14 mouse cellular contexts compared by ENCODE assay signal in the genomic region with DNA sequence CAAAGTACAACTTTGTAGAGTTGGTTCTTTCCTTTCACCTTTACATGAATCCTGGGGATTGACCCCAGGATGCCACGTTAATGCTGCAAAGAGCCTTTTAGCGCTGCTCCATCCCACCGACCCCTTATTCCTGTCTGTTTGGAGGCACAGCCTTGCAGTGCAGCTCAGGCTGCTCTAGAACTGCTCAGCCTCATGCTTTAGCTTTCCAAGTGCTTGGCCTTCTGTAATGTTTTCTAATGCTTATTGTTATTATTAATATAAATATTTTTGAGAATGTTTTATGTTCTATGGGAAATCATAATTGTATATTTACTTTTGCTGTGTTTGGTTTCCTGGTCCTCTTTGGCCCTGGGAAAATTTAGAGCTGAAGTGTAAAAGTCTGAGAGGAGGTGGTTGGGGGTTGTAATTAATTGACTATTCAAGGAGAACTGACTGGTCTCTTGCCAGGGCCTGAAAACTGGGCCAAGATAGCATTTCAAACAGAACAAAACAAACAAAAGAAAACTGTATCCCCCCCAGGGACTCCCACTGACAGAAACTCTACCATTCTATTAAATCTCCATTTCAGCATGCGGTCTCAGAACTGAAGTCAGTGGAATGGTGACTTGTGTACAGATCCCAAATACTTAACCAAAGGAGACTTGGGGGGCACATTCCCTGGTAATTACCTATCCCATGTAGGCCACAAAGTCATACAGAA.
DNase-seq lines count a peak whose midpoint lies in the region; ATAC-seq and TF ChIP-seq lines count a peak whose summit lies in the region.
"Had no signal": no experiment of that assay in that cellular context is flagged by ENCODE, and none has a peak within 500 bp of the region (broad histone marks: within the 10 kb centered on the region; RNA-seq: fewer than 3 reads in every experiment).

No protein-coding gene starts in this region.

- H3K36me3 ChIP-seq in kidney, embryonic 16.5 days (ENCODE audit: insufficient read depth, low read length), result no peaks in the 10 kb centered on the region
- no peaks in the 10 kb centered on the region for H3K36me3 ChIP-seq in kidney, embryonic 14.5 days (ENCODE audit: control insufficient read depth, insufficient read depth, low read length)
- no peaks in the 10 kb centered on the region for H3K36me3 ChIP-seq in midbrain, embryonic 16.5 days (ENCODE audit: control insufficient read depth, insufficient read depth, low read length)
- H3K36me3 ChIP-seq in midbrain, embryonic 10.5 days, result no peaks in the 10 kb centered on the region
- H3K36me3 ChIP-seq in midbrain, postnatal 0 days (ENCODE audit: insufficient read depth, low read length), result no peaks in the 10 kb centered on the region
- H3K36me3 ChIP-seq: liver, embryonic 15.5 days had no signal

- H3K9ac ChIP-seq in kidney, embryonic 16.5 days (replicated peaks; ENCODE audit: low read length), result no peak overlapping the region
- H3K9ac ChIP-seq in kidney, embryonic 14.5 days (ENCODE audit: low read depth, low read length), result no peak overlapping the region; the same call in 1 of the 2 replicates
- no peak overlapping the region for H3K9ac ChIP-seq in midbrain, embryonic 16.5 days (ENCODE audit: low read depth, low read length)
- H3K9ac ChIP-seq in midbrain, postnatal 0 days (replicated peaks; ENCODE audit: low read length, poor library complexity, severe bottlenecking), result no peak overlapping the region
- H3K9ac ChIP-seq: liver, embryonic 15.5 days had no signal

- WGBS in kidney, embryonic 16.5 days, result 57% methylated on average over 4 of the region's 4 CpGs
- WGBS in kidney, embryonic 14.5 days, result 63% methylated on average over 4 of the region's 4 CpGs
- 57% methylated on average over 4 of the region's 4 CpGs for WGBS in midbrain, embryonic 16.5 days
- WGBS in midbrain, embryonic 10.5 days, result 66% methylated on average over 4 of the region's 4 CpGs
- 58% methylated on average over 4 of the region's 4 CpGs for WGBS in midbrain, postnatal 0 days

- TF ChIP-seq CTCF in midbrain, postnatal 0 days (IDR thresholded peaks at IDR 0.05), result no peak

- no peaks in the 10 kb centered on the region for H3K9me3 ChIP-seq in kidney, embryonic 16.5 days (ENCODE audit: low read length)
- no peaks in the 10 kb centered on the region for H3K9me3 ChIP-seq in kidney, embryonic 14.5 days (ENCODE audit: control insufficient read depth, low read length)
- no peaks in the 10 kb centered on the region for H3K9me3 ChIP-seq in midbrain, embryonic 16.5 days (replicated peaks; ENCODE audit: control insufficient read depth, low read length, poor library complexity, severe bottlenecking)
- no peaks in the 10 kb centered on the region for H3K9me3 ChIP-seq in midbrain, embryonic 10.5 days (replicated peaks)
- no peaks in the 10 kb centered on the region for H3K9me3 ChIP-seq in midbrain, postnatal 0 days (ENCODE audit: low read length)
- H3K9me3 ChIP-seq: liver, embryonic 15.5 days had no signal

- peak; percentile 13 to 44 for DNase-seq in cerebellum, postnatal 10 days
- DNase-seq in cerebellum, adult 18-20 months, result no peak
- no peak for DNase-seq in midbrain, embryonic 10.5 days (ENCODE audit: low spot score)
- DNase-seq in midbrain, postnatal 0 days (ENCODE audit: low spot score), result peak; percentile 75
- DNase-seq in testis, postnatal 10 days (ENCODE audit: low spot score), result no peak
- DNase-seq: adrenal gland, adult 2 months; heart, adult 2 months; retina, postnatal 1 day; thymus, adult 18-20 months had no signal

- no peaks in the 10 kb centered on the region for H3K27me3 ChIP-seq in kidney, embryonic 16.5 days (ENCODE audit: insufficient read depth, low read length)
- no peaks in the 10 kb centered on the region for H3K27me3 ChIP-seq in kidney, embryonic 14.5 days (ENCODE audit: control insufficient read depth, insufficient read depth, low read length)
- H3K27me3 ChIP-seq in midbrain, embryonic 16.5 days (ENCODE audit: control insufficient read depth, insufficient read depth, low read depth, low read length), result no peaks in the 10 kb centered on the region
- no peaks in the 10 kb centered on the region for H3K27me3 ChIP-seq in midbrain, embryonic 10.5 days (ENCODE audit: low read depth, poor library complexity, severe bottlenecking)
- no peaks in the 10 kb centered on the region for H3K27me3 ChIP-seq in midbrain, postnatal 0 days (ENCODE audit: insufficient read depth, low read length)
- H3K27me3 ChIP-seq: liver, embryonic 15.5 days had no signal

- no peak overlapping the region for H3K4me2 ChIP-seq in kidney, embryonic 16.5 days (replicated peaks; ENCODE audit: low read depth, low read length)
- H3K4me2 ChIP-seq in kidney, embryonic 14.5 days (replicated peaks; ENCODE audit: low read depth, low read length), result no peak overlapping the region
- H3K4me2 ChIP-seq in midbrain, embryonic 16.5 days (ENCODE audit: low read length), result no peak overlapping the region
- no peak overlapping the region for H3K4me2 ChIP-seq in midbrain, postnatal 0 days (ENCODE audit: low read depth, low read length, poor library complexity, severe bottlenecking)
- H3K4me2 ChIP-seq: liver, embryonic 15.5 days had no signal

- H3K27ac ChIP-seq in kidney, embryonic 16.5 days (ENCODE audit: low read length), result no peak overlapping the region
- no peak overlapping the region for H3K27ac ChIP-seq in kidney, embryonic 14.5 days (ENCODE audit: low read depth, low read length)
- H3K27ac ChIP-seq in midbrain, embryonic 16.5 days (ENCODE audit: low read length), result no peak overlapping the region
- no peak overlapping the region for H3K27ac ChIP-seq in midbrain, embryonic 10.5 days (replicated peaks)
- H3K27ac ChIP-seq in midbrain, postnatal 0 days (ENCODE audit: low read depth, low read length), result no peak overlapping the region
- H3K27ac ChIP-seq: heart, adult 2 months; layer of hippocampus, adult 2 months; liver, embryonic 15.5 days had no signal

- peak; percentile 70; the same call in 1 of the 2 replicates for ATAC-seq in kidney, embryonic 16.5 days (ENCODE audit: low FRiP score, low TSS enrichment)
- ATAC-seq in kidney, embryonic 14.5 days (ENCODE audit: low FRiP score, low TSS enrichment), result no peak
- ATAC-seq in midbrain, embryonic 16.5 days, result 0 out of 2 replicates have a peak, but pooled peaks have one; percentile 25
- ATAC-seq in midbrain, postnatal 0 days (ENCODE audit: low FRiP score), result no peak

- H3K4me3 ChIP-seq in kidney, embryonic 16.5 days (ENCODE audit: low read length), result no peak overlapping the region
- no peak overlapping the region for H3K4me3 ChIP-seq in kidney, embryonic 14.5 days (ENCODE audit: low read length)
- H3K4me3 ChIP-seq in midbrain, embryonic 16.5 days (ENCODE audit: low read depth, low read length), result no peak overlapping the region
- H3K4me3 ChIP-seq in midbrain, embryonic 10.5 days, result no peak overlapping the region
- no peak overlapping the region for H3K4me3 ChIP-seq in midbrain, postnatal 0 days (ENCODE audit: low read depth, low read length)
- H3K4me3 ChIP-seq: heart, adult 2 months; layer of hippocampus, adult 2 months; liver, embryonic 15.5 days had no signal

- no peaks in the 10 kb centered on the region for H3K4me1 ChIP-seq in kidney, embryonic 16.5 days (ENCODE audit: insufficient read depth, low read length)
- H3K4me1 ChIP-seq in kidney, embryonic 14.5 days (ENCODE audit: control insufficient read depth, insufficient read depth, low read length), result no peaks in the 10 kb centered on the region
- H3K4me1 ChIP-seq in midbrain, embryonic 16.5 days (ENCODE audit: control insufficient read depth, insufficient read depth, low read length), result no peaks in the 10 kb centered on the region; the same call in 1 of the 2 replicates
- H3K4me1 ChIP-seq in midbrain, embryonic 10.5 days, result no peaks in the 10 kb centered on the region
- H3K4me1 ChIP-seq in midbrain, postnatal 0 days (ENCODE audit: insufficient read depth, low read length), result no peaks in the 10 kb centered on the region
- H3K4me1 ChIP-seq: liver, embryonic 15.5 days had no signal

Comparison
In these comparisons a context has a peak if more than half of its experiments do, and no peak if none do; other contexts are left out.
1. DNase-seq: peak in cerebellum, postnatal 10 days (2 of 2) and midbrain, postnatal 0 days (single experiment); none in cerebellum, adult 18-20 months (0 of 2), midbrain, embryonic 10.5 days (single experiment) and testis, postnatal 10 days (single experiment).
2. ATAC-seq: peak in kidney, embryonic 16.5 days (single experiment) and midbrain, embryonic 16.5 days (single experiment); none in kidney, embryonic 14.5 days (single experiment) and midbrain, postnatal 0 days (single experiment).